Mouse (Mus musculus): Measurements from ENCODE around the gene Sh3rf1.
A peak's percentile ranks its signal among the peaks of the same experiment; 100 is the strongest.

The Sh3rf1 gene

DNA sequence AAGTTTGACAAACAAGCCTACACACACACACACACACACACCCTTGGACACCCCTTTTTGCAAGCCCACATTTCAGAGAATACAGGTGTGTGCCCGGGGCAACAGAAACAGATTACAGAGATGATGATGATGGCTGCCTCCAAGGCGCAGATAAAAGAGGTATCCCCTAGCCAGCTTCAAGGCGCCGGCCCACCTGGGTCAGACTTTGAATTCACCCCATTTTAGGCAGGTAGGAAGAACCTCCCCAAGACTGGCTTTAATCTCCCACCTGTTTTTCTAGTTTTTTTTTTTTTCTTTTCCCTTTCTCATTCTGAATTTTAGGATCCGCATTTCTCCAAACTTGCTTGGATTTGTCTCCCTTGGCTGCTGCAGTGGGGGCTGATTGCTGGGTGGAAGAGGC is 389 bp upstream of the Sh3rf1 start:
- DNase-seq (ENCODE audit: low spot score in 2 of 2) = no peak

GRCm38 (mm10) chr8:61224380-61225092 is 864 bp downstream of the Sh3rf1 start:
- DNase-seq (ENCODE audit: low spot score in 2 of 2) = peak in 1 of 2 experiments; percentile 55

- DNase-seq (ENCODE audit: low spot score in 2 of 2) = no peak
These were observed 2.1 kb downstream of the Sh3rf1 start for GRCm38 (mm10) chr8:61225581-61226395.

DNA sequence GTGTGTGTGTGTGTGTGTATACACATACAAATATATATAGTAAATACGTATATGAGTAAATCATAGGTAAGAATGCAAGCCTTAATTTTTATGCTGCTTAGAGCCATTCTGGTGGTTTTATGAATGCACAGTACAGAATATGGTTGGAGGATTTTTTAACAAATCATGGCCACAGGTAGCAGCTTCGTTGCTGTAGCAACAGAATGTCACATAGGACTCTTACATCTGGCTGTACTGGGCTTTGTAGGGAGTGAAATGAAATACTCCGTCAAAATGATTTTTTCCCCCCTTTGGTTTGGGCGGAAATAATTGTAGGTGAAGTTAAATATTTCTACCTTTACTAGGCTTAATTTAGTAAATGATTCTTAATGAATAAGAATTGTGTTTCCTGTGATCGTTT is 3.0 kb downstream of the Sh3rf1 start:
- no peak for DNase-seq (ENCODE audit: low spot score in 2 of 2)

DNA sequence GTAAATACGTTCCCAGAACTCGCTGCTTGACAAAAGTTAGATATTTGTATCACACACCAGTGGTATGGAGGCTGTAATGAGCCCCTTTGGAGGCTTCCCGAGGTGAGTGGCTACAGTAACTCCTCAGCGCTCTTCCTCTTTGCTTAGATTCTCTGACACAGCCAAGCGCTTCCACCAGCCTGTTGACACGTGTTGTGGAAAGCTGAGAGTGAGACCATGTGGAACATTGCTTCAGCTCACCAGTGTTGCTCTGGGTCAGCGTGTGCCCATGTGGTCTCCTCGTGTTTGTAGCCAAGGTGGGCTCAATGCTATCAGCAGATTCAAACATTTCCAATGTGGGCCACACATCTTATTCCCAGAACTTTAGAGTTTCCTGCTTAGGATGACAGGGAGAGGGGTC is 5.0 kb downstream of the Sh3rf1 start:
- no peak for DNase-seq (ENCODE audit: low spot score in 2 of 2)

DNA sequence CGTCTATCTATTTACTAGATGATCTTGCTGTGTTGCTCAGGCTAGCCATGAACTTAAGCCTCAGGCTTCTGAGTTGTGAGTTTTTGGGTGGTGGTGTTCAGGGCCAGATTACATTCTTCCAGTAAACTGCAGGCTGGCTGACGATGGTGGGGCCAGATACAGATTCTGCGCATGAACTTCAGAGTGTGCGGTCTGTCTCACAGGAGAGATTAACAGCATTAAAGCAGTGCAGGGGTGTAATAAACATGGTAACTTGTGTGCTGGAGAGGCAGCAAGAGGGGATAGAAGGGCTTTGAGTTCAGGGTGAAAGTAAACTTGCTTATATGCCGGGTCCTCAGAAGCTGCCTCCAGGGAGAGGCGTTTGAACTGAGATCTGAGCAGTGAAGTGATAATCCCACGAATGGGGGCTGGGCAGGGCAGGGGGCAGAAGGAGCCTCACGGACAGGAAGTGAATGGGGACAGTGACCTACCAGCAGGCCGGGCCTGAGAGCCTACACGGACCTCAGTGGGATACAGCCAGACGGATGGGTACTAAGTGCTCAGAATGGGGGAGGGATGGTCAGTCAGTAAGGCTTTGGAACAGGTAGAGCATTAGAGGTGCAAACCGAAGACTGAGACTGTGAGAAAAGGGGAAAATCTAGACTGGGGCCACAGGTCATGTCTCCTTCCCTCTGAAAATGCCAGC is 6.0 kb downstream of the Sh3rf1 start:
- DNase-seq (ENCODE audit: low spot score in 2 of 2) = no peak

GRCm38 (mm10) chr8:61230881-61231755 is 7.4 kb downstream of the Sh3rf1 start:
- DNase-seq (ENCODE audit: low spot score in 2 of 2) = no peak

DNA sequence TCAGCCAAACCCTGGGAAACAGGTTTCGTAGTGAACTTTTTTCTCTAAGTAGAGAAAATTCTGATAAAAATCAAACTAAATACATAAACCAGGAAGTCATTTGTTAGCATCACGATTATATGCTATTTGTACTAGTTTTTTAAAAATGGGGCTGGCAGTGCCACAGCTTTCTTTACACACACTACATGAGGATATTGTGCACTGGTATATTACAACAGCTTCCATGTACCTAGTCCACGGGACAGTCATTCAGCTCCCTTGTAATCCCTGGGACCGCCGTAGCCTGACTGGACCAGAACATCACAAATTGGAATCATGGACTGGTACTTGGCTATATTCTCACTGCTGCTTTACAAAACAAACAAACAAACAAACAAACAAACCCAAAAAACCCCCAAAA is 11.8 kb downstream of the Sh3rf1 start:
- no peak for DNase-seq (ENCODE audit: low spot score in 2 of 2)

DNA sequence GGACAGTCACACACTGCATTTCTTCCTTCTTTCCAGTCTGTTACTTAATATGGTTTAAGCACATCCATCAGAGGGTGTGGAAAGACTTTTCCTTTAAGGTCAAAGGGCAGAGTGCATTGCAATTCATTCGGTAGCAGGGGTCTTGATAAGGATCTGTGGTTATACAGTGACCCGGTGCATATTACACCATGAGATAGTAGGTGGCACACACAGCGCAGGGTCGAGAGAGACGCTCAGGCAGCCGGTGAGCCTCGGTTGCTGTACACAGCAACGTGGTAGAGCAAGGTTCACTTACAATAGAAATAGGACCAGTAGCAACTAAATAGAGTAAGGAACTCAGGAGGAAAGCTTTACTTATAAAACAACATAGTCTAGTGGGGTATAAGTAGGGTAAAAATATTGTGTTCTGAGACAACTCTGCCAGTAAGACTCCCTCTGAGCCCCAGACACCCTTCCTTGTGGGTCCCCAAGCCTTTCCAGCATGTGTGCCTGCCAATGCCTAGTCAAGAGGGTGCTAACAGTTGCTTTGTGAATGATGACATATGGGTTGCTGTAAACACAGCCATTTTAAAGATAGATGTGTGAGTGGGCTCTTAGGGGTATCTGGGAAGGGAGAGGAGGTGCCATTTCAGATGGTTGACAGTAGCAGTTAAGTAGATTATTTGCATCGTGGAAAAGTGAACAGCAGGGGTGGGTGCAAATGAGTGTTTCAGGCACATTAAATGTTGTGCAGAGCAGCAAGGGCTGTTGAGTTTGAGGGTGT is 13.0 kb downstream of the Sh3rf1 start:
- no peak for DNase-seq (ENCODE audit: low spot score in 2 of 2)

- no peak for DNase-seq (ENCODE audit: low spot score in 2 of 2)
These were observed 15.9 kb downstream of the Sh3rf1 start for GRCm38 (mm10) chr8:61239576-61239975.

- DNase-seq (ENCODE audit: low spot score in 2 of 2) = no peak
These were observed 17.6 kb downstream of the Sh3rf1 start for GRCm38 (mm10) chr8:61241229-61241628.

- no peak for DNase-seq (ENCODE audit: low spot score in 2 of 2)
These were observed 19.2 kb downstream of the Sh3rf1 start for GRCm38 (mm10) chr8:61242896-61243295.

DNA sequence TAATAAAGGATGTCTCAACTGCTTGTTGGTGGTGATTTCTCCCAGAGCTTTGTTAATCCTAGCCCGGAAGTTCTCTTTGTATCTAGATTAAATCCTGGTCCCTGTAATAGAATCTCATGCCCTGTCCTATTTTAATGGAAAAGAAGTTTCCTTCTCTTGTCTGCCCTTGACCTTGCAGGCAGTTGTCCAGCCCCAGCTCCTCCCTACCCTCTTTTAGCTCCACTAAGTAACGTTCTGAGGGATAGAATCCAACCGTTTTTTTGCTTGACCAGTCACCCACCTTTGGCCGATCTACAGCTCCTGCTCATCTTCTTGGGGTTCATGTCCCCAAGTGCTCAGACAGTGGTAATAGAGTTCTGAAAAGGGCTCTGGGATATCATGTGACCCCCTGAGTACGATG is 19.8 kb downstream of the Sh3rf1 start:
- DNase-seq (ENCODE audit: low spot score in 2 of 2) = no peak

DNA sequence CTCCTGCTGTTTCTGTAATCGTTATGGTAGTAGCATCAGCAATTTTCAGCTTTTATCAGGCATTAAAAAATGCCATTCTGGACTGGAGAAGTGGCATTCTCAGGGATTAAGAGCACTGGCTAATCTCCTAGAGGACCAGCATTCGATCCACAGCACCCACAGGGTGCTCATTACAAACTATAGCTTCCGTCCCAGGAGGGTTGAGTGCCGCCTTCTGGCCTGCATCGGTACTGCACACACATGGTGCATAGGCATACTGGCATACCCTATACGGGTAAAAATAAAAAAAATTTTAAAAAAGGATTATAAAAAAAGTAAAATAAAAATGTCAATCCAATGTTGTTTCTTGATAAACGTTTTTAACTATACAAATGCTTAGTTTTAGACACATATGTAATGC is 20.5 kb downstream of the Sh3rf1 start:
- DNase-seq (ENCODE audit: low spot score in 2 of 2) = no peak

DNA sequence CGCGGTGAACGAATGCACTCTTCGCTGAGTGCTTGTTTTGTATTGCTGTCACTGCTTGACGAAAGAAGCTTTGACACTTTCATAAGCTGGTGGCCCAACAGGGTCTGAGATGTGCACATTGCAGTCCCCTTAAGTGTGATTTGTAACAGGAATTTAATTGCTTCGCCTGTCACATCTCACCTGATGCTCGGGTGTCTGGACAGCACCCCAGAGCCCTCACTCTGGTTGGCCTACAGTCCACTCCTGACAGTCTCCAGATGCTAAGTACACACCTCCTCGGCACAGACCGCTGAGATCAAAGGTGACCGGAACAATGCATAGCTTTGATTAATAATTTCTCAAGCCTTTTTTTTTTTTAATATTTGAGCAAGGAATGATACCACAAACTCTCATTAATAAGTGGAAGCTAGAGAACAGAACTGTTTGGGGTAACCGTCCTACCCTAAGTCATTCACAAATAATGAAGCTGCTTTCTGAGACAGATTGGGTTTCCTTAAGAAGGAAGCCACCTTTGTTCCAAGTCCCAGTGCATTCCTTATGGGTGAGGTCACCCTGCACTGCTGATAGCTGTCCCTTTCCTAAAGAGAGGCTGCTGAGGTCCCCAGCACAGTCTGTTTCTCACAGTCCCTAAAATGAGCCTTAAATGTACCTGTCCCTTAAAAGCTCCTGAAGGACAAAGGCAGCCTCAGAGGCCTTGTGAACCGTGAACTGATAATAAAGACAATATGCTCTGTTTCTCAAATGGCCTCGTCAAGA is 23.8 kb downstream of the Sh3rf1 start:
- no peak for DNase-seq (ENCODE audit: low spot score in 2 of 2)

GRCm38 (mm10) chr8:61249511-61249910 is 25.8 kb downstream of the Sh3rf1 start:
- no peak for DNase-seq (ENCODE audit: low spot score in 2 of 2)

- no peak for DNase-seq (ENCODE audit: low spot score in 2 of 2)
These were observed 30.5 kb downstream of the Sh3rf1 start for GRCm38 (mm10) chr8:61254196-61254595.

DNA sequence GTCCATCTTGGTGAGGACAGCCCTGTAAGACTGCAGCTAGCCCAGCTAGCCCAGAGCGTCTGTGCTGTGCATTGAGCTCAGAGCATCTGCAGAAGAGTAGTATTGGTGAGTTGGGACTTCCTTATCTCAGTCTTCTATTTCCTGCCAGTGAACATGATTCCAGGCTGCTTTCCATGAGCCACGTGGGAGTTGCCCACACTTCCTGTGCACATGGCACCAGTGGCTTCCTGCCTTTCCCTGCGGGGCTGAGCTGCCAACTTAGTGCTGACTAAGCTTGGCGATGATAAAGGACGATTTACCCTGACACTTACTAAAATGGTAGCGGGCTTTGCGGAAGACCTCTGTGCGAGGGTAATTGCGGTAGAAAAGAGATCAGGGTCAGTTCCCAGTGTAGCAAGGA is 35.2 kb downstream of the Sh3rf1 start:
- DNase-seq (ENCODE audit: low spot score in 2 of 2) = peak in 1 of 2 experiments; percentile 25

DNA sequence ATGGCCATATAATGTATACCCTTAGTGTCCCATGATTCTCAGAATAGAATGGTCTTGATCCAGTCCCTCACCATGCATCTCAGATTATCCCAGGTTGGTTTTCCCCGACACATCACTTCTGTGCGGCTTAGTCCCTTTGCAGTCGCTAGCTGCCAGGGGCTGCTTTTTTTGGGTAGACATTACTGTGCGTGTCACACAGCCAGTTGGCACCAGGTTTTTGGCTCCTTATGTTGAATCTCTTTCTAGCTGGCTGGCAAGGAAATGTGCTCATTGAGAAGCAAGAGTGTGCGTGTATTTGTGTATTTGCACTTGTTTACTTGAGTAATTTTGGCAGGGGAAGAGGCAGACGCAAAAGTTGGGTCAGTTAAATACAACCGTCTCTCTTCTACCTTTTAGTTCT is 35.9 kb downstream of the Sh3rf1 start:
- DNase-seq (ENCODE audit: low spot score in 2 of 2) = peak; percentile 26 to 36

DNA sequence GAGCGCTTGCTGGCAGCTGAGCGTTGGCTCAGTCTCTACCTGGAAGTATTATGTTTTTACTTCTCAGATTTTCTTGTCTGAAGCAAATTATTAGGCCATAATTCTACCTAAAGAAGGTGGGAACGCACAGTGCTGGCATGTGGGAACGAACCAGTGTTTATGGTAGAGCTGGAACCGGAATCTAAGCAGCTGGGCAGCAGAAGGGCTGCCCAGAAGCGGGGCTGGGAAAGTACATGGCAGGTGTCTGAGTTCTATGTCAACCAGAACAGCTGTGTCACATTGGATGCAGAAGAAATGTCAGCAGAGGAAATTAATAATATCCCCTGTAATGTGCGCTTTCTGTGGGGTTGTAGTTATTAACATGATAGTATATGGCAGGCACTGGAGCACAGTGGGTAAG is 36.9 kb downstream of the Sh3rf1 start:
- DNase-seq (ENCODE audit: low spot score in 2 of 2) = no peak

Data from frontal cortex, postnatal 14 days (tissue).